ENCODE assay signal across 8 mouse cellular contexts in genomic region chr5:19226866-19227243, GRCm38 (mm10). TPM values are rescaled to one million over a fixed set of nuclear protein-coding genes. Genes with fewer than 3 reads are reported as not detected.
DNase-seq lines count a peak whose midpoint lies in the region; ATAC-seq and TF ChIP-seq lines count a peak whose summit lies in the region.

Gene Magi2, plus strand, starts transcription at chr5:19227036.

- H3K4me3 ChIP-seq in kidney, adult 2 months (ENCODE audit: insufficient read depth, low read depth, low read length) = peak within 1 kb of the TSS; percentile 74
- H3K4me3 ChIP-seq in cortical plate, adult 2 months (ENCODE audit: insufficient read depth, low read length) = peak within 1 kb of the TSS; percentile 87
- H3K4me3 ChIP-seq in hindbrain, embryonic 12.5 days = peak within 1 kb of the TSS; percentile 72
- H3K4me3 ChIP-seq in liver, embryonic 14.5 days (ENCODE audit: insufficient read depth in 1 of 2, low read depth in 2 of 2, low read length in 2 of 2) = peak within 1 kb of the TSS; percentile 19 to 42

- peak within 1 kb of the TSS; percentile 70 for H3K9ac ChIP-seq in hindbrain, embryonic 12.5 days
- no peak within 1 kb of the TSS for H3K9ac ChIP-seq in liver, embryonic 14.5 days (replicated peaks)

- no peak for TF ChIP-seq CTCF in kidney, adult 2 months (conservative IDR thresholded peaks at IDR 0.05; ENCODE audit: insufficient read depth, insufficient read length, low read depth, low read length)
- TF ChIP-seq CTCF in cortical plate, adult 2 months (IDR thresholded peaks at IDR 0.05; ENCODE audit: extremely low read depth, insufficient read depth, low read length) = no peak
- TF ChIP-seq CTCF in liver, embryonic 14.5 days (IDR thresholded peaks at IDR 0.05; ENCODE audit: low read depth) = no peak

- H3K9me3 ChIP-seq in hindbrain, embryonic 12.5 days (replicated peaks) = no peaks in the 10 kb centered on the region
- no peaks in the 10 kb centered on the region for H3K9me3 ChIP-seq in liver, embryonic 14.5 days (ENCODE audit: control insufficient read depth, low read length)

- no peaks in the 10 kb centered on the region for H3K36me3 ChIP-seq in kidney, adult 2 months (ENCODE audit: control insufficient read depth, insufficient read depth, low read length)
- no peaks in the 10 kb centered on the region for H3K36me3 ChIP-seq in hindbrain, embryonic 12.5 days
- H3K36me3 ChIP-seq in liver, embryonic 14.5 days (replicated peaks; ENCODE audit: control insufficient read depth, insufficient read depth, low read depth) = no peaks in the 10 kb centered on the region

- ATAC-seq in hindbrain, embryonic 12.5 days (ENCODE audit: low FRiP score) = no peak
- no peak for ATAC-seq in liver, embryonic 14.5 days (ENCODE audit: insufficient read depth)
- no peak for ATAC-seq in erythroid progenitor cell, adult 5-6 weeks (replicated peaks; ENCODE audit: low FRiP score, poor library complexity, severe bottlenecking)

- under 1% methylated on average over 22 of the region's 26 CpGs for WGBS in kidney, adult 2 months
- WGBS in hindbrain, embryonic 12.5 days = 1% methylated on average over 20 of the region's 26 CpGs
- WGBS in liver, embryonic 14.5 days (ENCODE audit: insufficient replicate concordance) = under 1% methylated on average over 25 of the region's 26 CpGs

- TF ChIP-seq EP300 in liver, embryonic 14.5 days (IDR thresholded peaks at IDR 0.05; ENCODE audit: low read depth) = no peak

- no peak for TF ChIP-seq POLR2A in kidney, adult 2 months (IDR thresholded peaks at IDR 0.05; ENCODE audit: low read depth, low read length)
- no peak for TF ChIP-seq POLR2A in cortical plate, adult 2 months (IDR thresholded peaks at IDR 0.05; ENCODE audit: extremely low read depth, insufficient read depth, low read length)

- no peaks in the 10 kb centered on the region; the same call in 1 of the 2 replicates for H3K4me1 ChIP-seq in kidney, adult 2 months (ENCODE audit: control insufficient read depth, insufficient read depth, low read length)
- no peaks in the 10 kb centered on the region for H3K4me1 ChIP-seq in cortical plate, adult 2 months (ENCODE audit: control insufficient read depth, insufficient read depth, low read length)
- H3K4me1 ChIP-seq in hindbrain, embryonic 12.5 days = peaks cover 16% of the 10 kb centered on the region; the same call in 1 of the 2 replicates
- H3K4me1 ChIP-seq in liver, embryonic 14.5 days (replicated peaks; ENCODE audit: control insufficient read depth in 2 of 2, insufficient read depth in 2 of 2, low read length in 1 of 2) = no peaks in the 10 kb centered on the region

- H3K27me3 ChIP-seq in kidney, adult 2 months (replicated peaks; ENCODE audit: control insufficient read depth, insufficient read depth, low read length) = no peaks in the 10 kb centered on the region
- no peaks in the 10 kb centered on the region for H3K27me3 ChIP-seq in hindbrain, embryonic 12.5 days
- peaks cover 17% of the 10 kb centered on the region for H3K27me3 ChIP-seq in liver, embryonic 14.5 days (ENCODE audit: control insufficient read depth, insufficient read depth, low read length)

- peak within 1 kb of the TSS; percentile 93 for H3K4me2 ChIP-seq in hindbrain, embryonic 12.5 days (replicated peaks)
- peak within 1 kb of the TSS; percentile 51 for H3K4me2 ChIP-seq in liver, embryonic 14.5 days (ENCODE audit: low read depth)

- DNase-seq in kidney, adult 2 months = no peak
- no peak for DNase-seq in kidney, postnatal 14 days
- no peak for DNase-seq in liver, embryonic 14.5 days (ENCODE audit: low read depth in 3 of 3, low spot score in 3 of 3)
- DNase-seq in natural killer cell, adult 2 months (ENCODE audit: low spot score in 2 of 2) = no peak
- DNase-seq in gastrocnemius, postnatal 10 days = no peak

- H3K27ac ChIP-seq in kidney, adult 2 months (ENCODE audit: insufficient read depth, low read depth, low read length) = peak within 1 kb of the TSS; percentile 90
- H3K27ac ChIP-seq in cortical plate, adult 2 months (ENCODE audit: insufficient read depth, low read length) = peak within 1 kb of the TSS; percentile 68
- H3K27ac ChIP-seq in hindbrain, embryonic 12.5 days = peak within 1 kb of the TSS; percentile 55
- H3K27ac ChIP-seq in liver, embryonic 14.5 days = no peak within 1 kb of the TSS

RNA-seq across cellular contexts. Expression of gene Magi2, which starts in this region (rescaled TPM):
- 5.3 and 6.1 TPM in 2 replicates for polyA plus RNA-seq in kidney, adult 2 months (2012; rRNA removed)
- 52.3 and 52.8 TPM in 2 replicates for polyA plus RNA-seq in cortical plate, adult 2 months (2012; rRNA removed)
- polyA plus RNA-seq in hindbrain, embryonic 12.5 days (2016; fragmentation: Nextera tagmentation; extraction: Ambion mirVana) = 16.6 and 18.5 TPM in 2 replicates
- polyA plus RNA-seq in liver, embryonic 14.5 days (2012; rRNA removed) = 0.09 and 0.15 TPM in 2 replicates
- 0.08 and 0.10 TPM in 2 replicates for polyA plus RNA-seq in liver, embryonic 14.5 days (2014; fragmentation: Nextera tagmentation; extraction: Ambion mirVana)
- total RNA-seq in erythroid progenitor cell, adult 5-6 weeks (2015; ENCODE audit: low replicate concordance) = not detected in 2 replicates
- 2.8 TPM in 1 of 2 replicates, not detected in the other for total RNA-seq in erythroid progenitor cell, adult 5-6 weeks (2017; ENCODE audit: low replicate concordance)
- total RNA-seq in gastrocnemius, postnatal 10 days (2021) = 1 to 10 TPM; 4.6 to 7.3 TPM

Comparison
In these comparisons a context has a peak if more than half of its experiments do, and no peak if none do; other contexts are left out.
1. H3K4me3 ChIP-seq: peak in every context shown above with its lines; median percentile 87 in cortical plate, adult 2 months; 74 in kidney, adult 2 months; 72 in hindbrain, embryonic 12.5 days; 30 in liver, embryonic 14.5 days.